Comparison of ENCODE assay signal across 10 mouse cellular contexts in genomic region chr14:62001481-62001949, GRCm38 (mm10).
A peak's percentile ranks its signal among the peaks of the same experiment; 100 is the strongest.
DNase-seq lines count a peak whose midpoint lies in the region; ATAC-seq lines count a peak whose summit lies in the region.
"Had no signal": no experiment of that assay in that cellular context is flagged by ENCODE, and none has a peak within 500 bp of the region (broad histone marks: within the 10 kb centered on the region; RNA-seq: fewer than 3 reads in every experiment).

No protein-coding gene starts in this region.

- H3K9ac ChIP-seq in midbrain, embryonic 12.5 days (replicated peaks) = no peak overlapping the region
- no peak overlapping the region for H3K9ac ChIP-seq in midbrain, embryonic 15.5 days
- H3K9ac ChIP-seq in intestine, embryonic 16.5 days (ENCODE audit: low read depth, low read length) = no peak overlapping the region
- H3K9ac ChIP-seq: heart, embryonic 15.5 days; liver, embryonic 13.5 days had no signal

- intact Hi-C loops in heart, postnatal 36 days (cut with DNase I) = no loop called here

- no peaks in the 10 kb centered on the region for H3K9me3 ChIP-seq in midbrain, embryonic 12.5 days
- no peaks in the 10 kb centered on the region for H3K9me3 ChIP-seq in midbrain, embryonic 15.5 days
- no peaks in the 10 kb centered on the region for H3K9me3 ChIP-seq in intestine, embryonic 16.5 days (ENCODE audit: control insufficient read depth, low read length)
- H3K9me3 ChIP-seq: heart, embryonic 15.5 days; liver, embryonic 13.5 days had no signal

- no peak for ATAC-seq in midbrain, embryonic 12.5 days (ENCODE audit: low FRiP score, low read depth)
- no peak for ATAC-seq in midbrain, embryonic 15.5 days (replicated peaks)
- ATAC-seq in intestine, embryonic 16.5 days = no peak

- no peaks in the 10 kb centered on the region for H3K27me3 ChIP-seq in midbrain, embryonic 12.5 days
- no peaks in the 10 kb centered on the region for H3K27me3 ChIP-seq in midbrain, embryonic 15.5 days (replicated peaks)
- H3K27me3 ChIP-seq in intestine, embryonic 16.5 days (replicated peaks; ENCODE audit: control insufficient read depth, insufficient read depth, low read length) = no peaks in the 10 kb centered on the region
- H3K27me3 ChIP-seq: heart, embryonic 15.5 days; liver, embryonic 13.5 days had no signal

- 13% methylated on average over 7 of the region's 7 CpGs for WGBS in midbrain, embryonic 12.5 days
- WGBS in midbrain, embryonic 15.5 days = 7% methylated on average over 7 of the region's 7 CpGs
- 43% methylated on average over 7 of the region's 7 CpGs for WGBS in intestine, embryonic 16.5 days

- H3K27ac ChIP-seq in midbrain, embryonic 12.5 days (replicated peaks) = no peak overlapping the region
- H3K27ac ChIP-seq in midbrain, embryonic 15.5 days = no peak overlapping the region
- H3K27ac ChIP-seq in intestine, embryonic 16.5 days (ENCODE audit: low read length) = no peak overlapping the region
- H3K27ac ChIP-seq: heart, embryonic 15.5 days; liver, embryonic 13.5 days had no signal

- H3K4me1 ChIP-seq in midbrain, embryonic 12.5 days = peaks cover 25% of the 10 kb centered on the region
- peaks cover 21% of the 10 kb centered on the region for H3K4me1 ChIP-seq in midbrain, embryonic 15.5 days
- H3K4me1 ChIP-seq in intestine, embryonic 16.5 days (ENCODE audit: control insufficient read depth, insufficient read depth, low read length) = no peaks in the 10 kb centered on the region
- H3K4me1 ChIP-seq: heart, embryonic 15.5 days; liver, embryonic 13.5 days had no signal

- DNase-seq in heart, adult 18-20 months = peak; percentile 4 to 25
- no peak for DNase-seq in heart, postnatal 36 days
- peak; percentile 15 to 35 for DNase-seq in kidney, postnatal 4 days
- no peak for DNase-seq in frontal cortex, postnatal 25 days (ENCODE audit: low spot score in 2 of 2)
- no peak for DNase-seq in ovary, adult 18-20 months (ENCODE audit: low spot score)
- DNase-seq: liver, embryonic 13.5 days had no signal

- no peaks in the 10 kb centered on the region for H3K36me3 ChIP-seq in midbrain, embryonic 12.5 days
- H3K36me3 ChIP-seq in midbrain, embryonic 15.5 days (replicated peaks) = no peaks in the 10 kb centered on the region
- H3K36me3 ChIP-seq in intestine, embryonic 16.5 days (ENCODE audit: control insufficient read depth, insufficient read depth, low read length) = no peaks in the 10 kb centered on the region
- H3K36me3 ChIP-seq: heart, embryonic 15.5 days; liver, embryonic 13.5 days had no signal

- H3K4me3 ChIP-seq in midbrain, embryonic 12.5 days = no peak overlapping the region
- no peak overlapping the region for H3K4me3 ChIP-seq in midbrain, embryonic 15.5 days
- H3K4me3 ChIP-seq in intestine, embryonic 16.5 days (ENCODE audit: low read length) = no peak overlapping the region
- H3K4me3 ChIP-seq: heart, embryonic 15.5 days; liver, embryonic 13.5 days had no signal

- H3K4me2 ChIP-seq in midbrain, embryonic 12.5 days (replicated peaks) = peak overlapping the region; percentile 7; the same call in 1 of the 2 replicates
- H3K4me2 ChIP-seq in midbrain, embryonic 15.5 days = no peak overlapping the region
- no peak overlapping the region for H3K4me2 ChIP-seq in intestine, embryonic 16.5 days (ENCODE audit: low read depth, low read length)
- H3K4me2 ChIP-seq: heart, embryonic 15.5 days; liver, embryonic 13.5 days had no signal

Comparison
In these comparisons a context has a peak if more than half of its experiments do, and no peak if none do; other contexts are left out.
1. DNase-seq: peak in heart, adult 18-20 months (2 of 2) and kidney, postnatal 4 days (2 of 2); none in heart, postnatal 36 days (0 of 2), frontal cortex, postnatal 25 days (0 of 2) and ovary, adult 18-20 months (single experiment).